Mouse (Mus musculus) monocyte, adult 2 months (primary cell): ENCODE measurements around the gene Serinc5.
"Not testable (repeated sequence)": the region's sequence is repeated elsewhere in the genome, so short reads cannot be mapped to it uniquely, and the experiment has no call there.

Source experiments
- DNase-seq, 2 experiments: peaks; one replicate each; pipeline ENCODE4 v3.0.0; 2022; ENCODE audit warnings: low spot score in 2 of 2, low read depth in 1 of 2

Serinc5 gene

DNA sequence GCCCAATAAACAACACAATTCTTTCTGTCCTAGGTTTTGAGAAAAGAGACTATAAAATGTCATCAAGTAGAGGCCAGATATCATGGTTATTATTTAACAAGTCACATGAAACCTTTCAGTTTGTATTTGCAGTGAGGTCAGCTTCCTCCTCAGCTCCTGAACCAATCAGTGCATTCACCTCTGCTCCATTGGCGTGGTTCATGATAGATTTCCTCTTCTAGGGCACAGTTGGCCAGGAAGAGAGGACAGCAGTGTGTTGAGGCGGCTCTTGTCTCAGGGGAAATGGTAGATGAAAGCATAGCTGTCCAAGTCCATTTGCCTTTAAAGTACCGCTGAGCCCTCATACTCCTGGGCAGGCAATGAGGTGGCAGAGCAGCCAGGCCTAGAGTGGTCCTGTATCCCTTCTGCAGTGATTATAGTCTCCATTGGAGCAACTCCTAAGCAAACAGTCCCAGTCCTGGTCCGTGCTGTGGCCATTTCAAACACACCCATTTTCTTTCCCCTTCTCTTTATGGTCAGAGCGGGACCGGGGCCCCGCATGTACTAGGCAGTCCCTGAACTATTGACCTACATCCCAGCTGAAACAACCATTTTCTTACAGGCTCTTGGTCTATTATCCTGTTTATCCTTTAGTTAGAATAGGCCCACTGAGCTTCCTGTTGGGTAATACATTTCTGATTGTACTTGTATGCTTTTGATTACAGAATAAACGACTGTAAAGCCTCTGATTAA lies 51.8 kb downstream of the Serinc5 start:
- DNase-seq = no peak

GRCm38 (mm10) chr13:92665008-92665407 lies 54.1 kb downstream of the Serinc5 start:
- no peak for DNase-seq

- no peak for DNase-seq
Observed at GRCm38 (mm10) chr13:92668214-92668985, 57.5 kb downstream of the Serinc5 start.

DNA sequence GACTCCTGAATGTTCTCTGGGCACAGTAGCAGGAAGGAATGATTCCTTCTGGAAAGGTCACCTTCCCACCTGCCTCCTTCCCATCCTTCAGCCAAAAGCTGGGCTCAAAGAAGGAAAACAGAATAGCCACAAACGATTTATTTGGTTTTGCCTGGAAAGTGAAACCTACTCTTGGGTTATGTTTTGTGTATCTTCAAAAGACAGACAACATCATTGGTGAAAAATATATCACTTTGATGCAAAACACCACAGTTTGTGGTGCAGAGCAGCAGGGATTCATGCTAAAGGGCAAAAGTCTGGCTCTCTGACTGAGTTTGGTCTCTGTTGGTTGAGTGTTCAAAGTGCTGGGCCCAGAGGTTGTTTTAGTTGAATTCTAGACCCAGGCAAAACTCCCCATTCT lies 60.8 kb downstream of the Serinc5 start:
- DNase-seq = no peak

GRCm38 (mm10) chr13:92674676-92675075 lies 63.8 kb downstream of the Serinc5 start:
- no peak for DNase-seq

DNA sequence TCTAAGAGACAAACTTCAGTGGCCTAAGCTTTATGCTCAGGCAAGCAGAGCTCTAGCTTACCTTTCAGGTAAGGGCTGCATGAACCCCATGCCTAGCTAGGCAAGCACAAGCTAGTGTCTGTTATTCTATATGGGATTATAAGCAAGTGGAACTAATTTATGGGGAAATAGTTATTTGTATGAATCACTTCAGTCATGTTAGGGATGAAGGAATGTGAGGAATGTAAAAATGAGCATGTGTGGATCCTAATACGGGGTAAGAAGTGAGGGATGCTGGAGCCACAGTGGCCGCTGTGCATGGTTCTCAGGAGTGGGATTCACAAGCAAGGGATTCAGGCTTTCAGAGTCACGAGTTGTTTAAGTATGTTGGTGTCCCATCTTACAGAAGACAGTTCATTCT lies 64.4 kb downstream of the Serinc5 start:
- no peak for DNase-seq

GRCm38 (mm10) chr13:92675897-92676584 lies 65.2 kb downstream of the Serinc5 start:
- no peak for DNase-seq

DNA sequence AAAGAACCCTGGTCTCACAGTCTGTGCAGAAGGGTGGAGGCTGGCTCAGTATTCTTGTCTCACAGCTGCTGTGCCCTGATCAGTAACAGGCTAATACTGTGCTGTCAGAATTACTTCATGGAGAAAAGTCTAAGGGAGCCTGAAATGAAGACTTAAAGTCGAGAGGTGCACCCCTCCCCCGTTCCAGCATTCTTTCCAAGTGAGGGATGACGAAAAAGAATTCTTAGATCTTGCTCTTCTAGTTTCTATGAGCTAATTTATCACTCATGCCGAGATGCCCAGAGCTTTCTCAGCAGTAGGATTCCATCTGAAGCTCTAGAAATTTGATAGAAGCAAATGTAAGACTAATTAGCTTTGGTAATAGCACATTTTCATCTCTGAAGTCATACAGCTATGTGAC lies 66.8 kb downstream of the Serinc5 start:
- no peak for DNase-seq

DNA sequence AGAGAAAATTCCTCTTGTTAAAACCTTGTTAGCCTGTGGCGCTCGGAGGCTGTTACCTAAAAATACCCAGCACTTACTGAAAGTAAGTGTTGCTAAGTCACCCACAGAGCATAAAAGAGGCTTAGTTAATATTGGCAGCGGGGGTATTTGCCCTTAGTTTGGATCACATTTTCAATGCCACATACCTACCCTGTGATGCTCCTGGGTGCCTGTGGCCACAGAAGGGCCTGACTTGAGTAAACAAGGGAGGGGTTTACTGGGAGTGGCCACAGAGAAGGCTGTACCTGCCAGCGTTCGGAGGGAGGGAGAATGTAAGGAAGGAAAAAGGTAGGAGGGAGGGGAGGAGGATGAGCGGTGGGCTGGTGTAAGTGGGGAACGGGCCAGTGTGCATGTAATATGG lies 68.8 kb downstream of the Serinc5 start:
- DNase-seq = no peak

- DNase-seq = no peak
Observed at GRCm38 (mm10) chr13:92681541-92681940, 70.7 kb downstream of the Serinc5 start.

GRCm38 (mm10) chr13:92682833-92683232 lies 71.9 kb downstream of the Serinc5 start:
- no peak for DNase-seq

- no peak for DNase-seq
Observed at GRCm38 (mm10) chr13:92683464-92683863, 72.6 kb downstream of the Serinc5 start.

DNA sequence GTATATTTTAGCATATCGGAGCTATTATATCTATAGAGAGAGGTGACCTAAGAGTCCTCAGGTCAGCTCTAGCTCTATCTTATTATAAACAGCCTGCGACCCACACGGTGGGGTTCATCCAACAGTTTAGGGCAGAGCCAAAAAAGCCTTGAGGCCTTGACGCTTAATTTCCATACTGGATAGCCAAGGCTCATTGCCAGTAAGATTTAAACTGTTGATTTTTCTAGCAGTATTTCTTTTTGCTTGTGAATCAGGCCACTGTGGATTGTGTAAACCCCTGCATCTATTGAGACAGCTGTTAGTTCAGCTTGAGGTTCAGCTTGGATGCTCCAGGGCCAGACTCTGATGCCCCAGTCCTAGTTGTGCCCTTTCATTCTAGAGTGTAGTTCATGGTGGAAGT lies 73.4 kb downstream of the Serinc5 start:
- no peak for DNase-seq

DNA sequence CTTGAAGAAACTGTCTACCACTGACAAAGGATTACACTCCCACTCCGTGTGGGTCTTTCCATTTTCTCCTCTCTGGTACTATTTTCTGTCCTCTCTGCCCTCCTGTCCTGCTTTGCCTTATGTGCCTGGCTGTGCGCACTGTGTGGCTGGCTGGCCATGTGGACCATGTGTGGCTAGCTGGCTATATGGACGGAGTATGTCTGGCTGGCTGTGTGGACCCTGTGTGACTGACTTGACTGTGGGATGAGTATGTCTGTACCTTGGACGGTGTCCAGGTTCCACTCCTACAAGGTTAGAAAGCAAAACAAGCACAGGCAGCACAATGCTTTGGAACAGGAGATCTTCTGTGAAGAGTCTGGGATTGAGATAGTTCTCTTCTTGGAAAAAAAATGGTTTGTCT lies 74.4 kb downstream of the Serinc5 start:
- DNase-seq = no peak

DNA sequence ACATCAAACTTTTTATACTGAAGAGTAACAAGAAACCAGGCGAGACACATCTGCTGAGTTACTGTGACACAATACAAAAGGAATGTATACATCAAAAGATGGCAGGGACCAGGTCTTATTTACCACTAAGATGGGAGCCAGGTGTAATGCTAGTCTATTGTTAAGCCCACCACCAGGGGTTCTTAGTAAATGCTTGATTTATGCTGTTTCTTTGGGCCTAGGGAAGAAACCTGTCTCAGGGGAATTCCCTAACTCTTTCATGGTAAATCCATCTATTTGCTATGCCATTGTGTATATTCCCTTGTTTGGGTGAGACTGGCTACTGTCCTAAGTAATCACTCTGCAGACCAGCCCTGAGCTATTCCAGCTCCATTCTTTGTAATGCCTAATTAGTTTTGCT lies 76.3 kb downstream of the Serinc5 start:
- DNase-seq = not testable (repeated sequence)

DNA sequence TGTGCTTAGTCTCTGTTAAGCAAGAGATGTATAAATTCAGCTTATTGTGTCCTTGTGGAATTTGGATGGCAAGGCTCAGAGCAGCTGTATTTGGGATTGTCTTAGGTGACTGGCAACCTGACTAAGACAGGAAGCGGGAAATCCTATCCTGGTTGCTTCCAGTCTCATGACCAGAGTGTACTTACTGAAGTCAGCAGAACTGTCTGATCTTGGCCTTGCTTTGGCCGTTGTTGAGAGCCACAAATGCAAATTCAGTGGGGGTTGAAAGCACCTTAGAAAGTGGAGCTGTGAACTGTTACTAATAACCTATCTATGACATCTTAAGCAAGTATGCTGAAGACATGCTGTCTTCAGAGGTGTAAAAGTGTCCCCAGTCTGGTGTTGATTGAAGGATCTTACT lies 78.2 kb downstream of the Serinc5 start:
- DNase-seq = no peak

DNA sequence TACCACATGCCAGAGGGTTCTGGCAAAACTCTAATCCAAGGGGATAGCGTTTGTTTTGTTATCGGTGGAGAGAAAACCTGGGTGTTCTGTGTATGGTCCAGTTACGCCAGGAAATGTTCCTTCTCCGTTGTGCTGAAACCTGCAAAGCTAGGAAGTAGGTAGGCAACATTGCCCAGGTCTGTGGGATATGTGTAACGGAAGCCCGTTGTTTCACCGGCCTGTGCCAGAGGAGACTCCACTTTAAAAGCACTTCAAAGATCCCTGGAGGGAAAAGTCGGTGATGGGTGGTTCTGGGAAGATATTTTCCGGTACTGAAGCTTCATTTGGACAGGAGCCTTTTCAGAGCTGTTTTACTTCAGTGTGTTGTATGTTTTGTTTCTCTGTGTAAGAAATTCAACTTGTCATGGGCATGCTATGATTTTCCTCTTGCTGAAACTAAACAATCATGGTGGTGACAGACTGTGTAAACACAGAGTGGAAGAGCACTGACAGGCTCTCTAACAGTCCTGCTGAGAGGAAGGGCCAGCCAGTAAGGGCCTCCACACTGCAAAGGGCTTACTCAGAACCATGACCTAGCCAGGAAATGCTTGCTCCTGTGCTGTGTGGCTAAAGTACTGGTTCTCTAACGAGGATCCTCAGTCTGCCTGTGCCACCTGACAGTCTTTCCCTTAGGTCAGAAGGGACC lies 83.1 kb downstream of the Serinc5 start:
- DNase-seq = no peak

DNA sequence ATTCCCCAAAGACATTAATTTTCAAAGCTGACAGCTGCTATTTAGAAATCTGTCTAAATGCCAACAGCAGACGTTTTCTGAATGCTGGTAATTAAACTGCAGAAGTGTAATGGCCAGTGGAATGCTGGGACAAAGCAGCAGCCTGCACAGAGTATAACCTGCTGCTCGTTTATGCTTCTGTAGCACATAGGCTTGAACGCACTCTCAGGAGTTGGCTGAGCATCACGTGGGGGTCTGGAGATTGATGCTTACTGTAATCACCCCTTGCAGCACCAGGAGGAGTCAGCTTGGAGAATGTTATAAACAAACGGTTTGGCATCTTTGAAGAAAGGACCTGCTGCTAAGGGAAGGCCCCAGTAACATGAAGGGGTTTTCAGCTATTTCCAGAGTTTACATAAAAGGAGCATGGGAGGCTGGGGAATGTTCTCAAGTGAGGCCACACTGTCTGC lies 85.6 kb downstream of the Serinc5 start:
- DNase-seq = no peak

- no peak for DNase-seq
Observed at GRCm38 (mm10) chr13:92697141-92697540, 86.2 kb downstream of the Serinc5 start.

- DNase-seq = no peak
Observed at GRCm38 (mm10) chr13:92698781-92699180, 87.9 kb downstream of the Serinc5 start.

DNA sequence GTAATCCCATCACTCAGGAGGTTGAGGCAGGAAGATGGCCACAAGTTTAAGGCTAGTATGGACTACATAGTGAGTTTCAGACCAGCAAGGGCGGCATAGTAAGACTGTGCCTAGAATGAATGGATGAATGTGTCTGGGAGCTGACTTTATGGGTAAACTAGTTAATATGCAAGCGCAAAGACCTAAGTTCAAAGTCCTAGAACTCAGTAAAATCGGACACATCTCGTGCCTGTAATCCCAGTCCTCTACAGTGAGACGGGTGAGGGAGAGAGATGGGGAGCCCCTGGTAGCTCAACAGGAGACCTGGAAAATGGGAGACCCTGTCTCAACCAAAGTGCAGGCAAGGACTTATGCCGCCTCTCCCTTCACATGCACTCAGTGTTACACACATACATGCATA lies 88.5 kb downstream of the Serinc5 start:
- DNase-seq = no peak
